1 mouse cellular context compared by ENCODE assay signal in genomic region chr6:29679947-29680550, GRCm38 (mm10). TPM values are rescaled to one million over a fixed set of nuclear protein-coding genes. Genes with fewer than 3 reads are reported as not detected.
"Had no signal": no experiment of that assay in that cellular context is flagged by ENCODE, and none has a peak within 500 bp of the region (broad histone marks: within the 10 kb centered on the region; RNA-seq: fewer than 3 reads in every experiment).

No protein-coding gene starts in this region.

RNA-seq across cellular contexts. Expression of gene Smo, which starts 55.3 kb away (rescaled TPM):
- polyA plus RNA-seq: inflammation-experienced regulatory T-cells, adult 6 months had no signal
